Mouse (Mus musculus) urinary bladder, adult 2 months (tissue): ENCODE measurements around the gene Olfr703. TPM values are rescaled to one million over a fixed set of nuclear protein-coding genes. Genes with fewer than 3 reads are reported as not detected.

Source experiments
- DNase-seq: peaks from one replicate; pipeline ENCODE4 v3.0.0; 2022; ENCODE audit warnings: low spot score
- polyA plus RNA-seq: library from polyadenylated mRNA; depleted of rRNA; stranded (reverse); fragments of >200 nt; gene quantifications from 2 replicates; pipeline ENCODE4 v1.2.3, GENCODE M21; 2012; rRNA removed

The Olfr703 gene
- not detected in 2 replicates for polyA plus RNA-seq

DNA sequence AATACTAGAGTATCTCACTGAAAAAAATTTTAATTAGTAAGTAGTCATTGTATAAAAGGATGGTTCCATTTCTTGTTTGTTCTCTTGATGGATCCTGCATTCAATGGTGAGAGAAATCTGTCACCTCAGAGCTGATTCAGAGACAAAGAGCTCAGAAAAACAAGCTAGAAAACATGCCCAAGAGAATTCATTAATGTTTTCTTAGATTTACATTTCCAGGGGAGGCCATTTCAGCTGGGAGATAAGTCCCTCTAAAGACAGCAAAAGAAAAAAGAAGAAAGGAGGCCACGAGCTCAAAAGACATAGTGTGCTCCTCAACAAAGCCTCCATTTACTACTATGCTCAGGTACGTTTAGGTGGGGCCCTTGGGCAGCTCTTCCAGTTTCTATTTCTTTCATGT, at the start of gene Olfr703:
Gene Olfr703 (plus strand): TSS at position 301 of the 400 bp plus-strand sequence.
- no peak for DNase-seq

- no peak for DNase-seq
Measured at GRCm38 (mm10) chr7:106808734-106809133, 34.4 kb upstream of the Olfr703 start, which contains the start of gene Olfr700. Olfr700 (minus strand) TSS chr7:106808834.

GRCm38 (mm10) chr7:106813829-106814228, 29.3 kb upstream of the Olfr703 start, which contains the start of gene Olfr701:
Olfr701 (plus strand) TSS chr7:106814129.
- no peak for DNase-seq

DNA sequence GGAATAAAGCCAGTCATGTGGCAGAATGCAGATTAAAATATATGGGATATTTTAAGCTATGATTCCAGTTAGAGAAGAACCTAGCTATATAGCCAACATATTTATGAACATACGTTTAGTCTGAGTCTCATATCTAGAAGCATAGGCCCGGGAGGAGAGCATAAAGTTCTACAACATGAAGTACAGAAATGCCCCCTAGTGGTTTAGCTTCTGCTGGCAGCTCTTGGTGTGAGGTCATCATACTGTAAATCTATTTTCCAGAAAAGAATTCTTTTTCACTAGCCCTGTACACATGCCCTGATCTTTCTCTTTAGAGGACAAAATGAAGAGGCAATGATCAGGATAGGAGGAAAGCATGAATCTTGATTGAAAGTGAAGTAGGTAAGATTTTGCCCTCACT, 27.4 kb upstream of the Olfr703 start:
- DNase-seq, result no peak

GRCm38 (mm10) chr7:106818414-106818813, 24.7 kb upstream of the Olfr703 start:
- no peak for DNase-seq

- no peak for DNase-seq
Measured at GRCm38 (mm10) chr7:106833793-106834192, 9.4 kb upstream of the Olfr703 start, which contains the start of gene Olfr702. Olfr702 (minus strand) TSS chr7:106833893.

GRCm38 (mm10) chr7:106862885-106863284, 19.7 kb downstream of the Olfr703 start, which contains the start of gene Olfr704:
Olfr704 (plus strand) TSS chr7:106863185.
- DNase-seq, result no peak

GRCm38 (mm10) chr7:106876791-106877190, 33.6 kb downstream of the Olfr703 start, which contains the start of gene Olfr705:
Olfr705 (minus strand) TSS chr7:106876891.
- DNase-seq, result no peak

DNA sequence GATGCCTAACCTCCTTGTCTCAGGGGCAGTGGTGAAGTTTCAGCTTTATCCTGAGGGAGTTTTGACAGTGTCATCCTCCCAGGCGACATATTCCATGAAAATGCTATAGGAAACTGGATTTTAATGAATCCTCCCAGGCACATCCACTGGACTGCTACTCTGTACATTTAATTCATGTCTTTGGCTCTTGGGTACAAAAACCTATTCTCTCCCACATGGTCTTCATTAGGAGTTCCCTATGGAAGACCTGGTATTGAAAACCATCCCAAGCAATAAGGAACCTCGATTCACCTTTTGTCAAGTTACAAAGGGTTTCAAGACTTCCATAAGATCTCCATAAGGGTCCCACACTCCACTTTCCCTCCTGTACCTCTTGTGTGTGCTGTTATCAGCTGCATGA, 44.9 kb downstream of the Olfr703 start, which contains the start of gene Olfr706:
Gene Olfr706 (minus strand): TSS at position 101 of the 400 bp plus-strand sequence.
- no peak for DNase-seq

Other genes starting within 250 kb of the Olfr703 start
- not detected in 2 replicates for gene Olfr693, start 162.8 kb upstream of the Olfr703 start, polyA plus RNA-seq
- gene Olfr694, start 151.5 kb upstream of the Olfr703 start, polyA plus RNA-seq, result not detected in 2 replicates
- not detected in 2 replicates for gene Olfr695, start 127.0 kb upstream of the Olfr703 start, polyA plus RNA-seq
- not detected in 2 replicates for gene Olfr697, start 100.9 kb upstream of the Olfr703 start, polyA plus RNA-seq
- not detected in 2 replicates for gene Olfr698, start 88.0 kb upstream of the Olfr703 start, polyA plus RNA-seq
- not detected in 2 replicates for gene Olfr699, start 50.2 kb upstream of the Olfr703 start, polyA plus RNA-seq
- gene Olfr700, start 34.5 kb upstream of the Olfr703 start, polyA plus RNA-seq, result not detected in 2 replicates
- not detected in 2 replicates for gene Olfr701, start 29.2 kb upstream of the Olfr703 start, polyA plus RNA-seq
- not detected in 2 replicates for gene Olfr702, start 9.5 kb upstream of the Olfr703 start, polyA plus RNA-seq
- gene Olfr704, start 19.8 kb downstream of the Olfr703 start, polyA plus RNA-seq, result not detected in 2 replicates
- not detected in 2 replicates for gene Olfr705, start 33.5 kb downstream of the Olfr703 start, polyA plus RNA-seq
- not detected in 2 replicates for gene Olfr706, start 44.8 kb downstream of the Olfr703 start, polyA plus RNA-seq
- not detected in 2 replicates for gene Olfr707, start 57.9 kb downstream of the Olfr703 start, polyA plus RNA-seq
- gene Olfr1532-ps1, start 64.6 kb downstream of the Olfr703 start, polyA plus RNA-seq, result not detected in 2 replicates
- not detected in 2 replicates for gene Olfr709-ps1, start 88.9 kb downstream of the Olfr703 start, polyA plus RNA-seq
- gene Olfr710, start 105.0 kb downstream of the Olfr703 start, polyA plus RNA-seq, result not detected in 2 replicates
- not detected in 2 replicates for gene Olfr6, start 120.6 kb downstream of the Olfr703 start, polyA plus RNA-seq
- gene Olfr711, start 132.1 kb downstream of the Olfr703 start, polyA plus RNA-seq, result not detected in 2 replicates
- not detected in 2 replicates for gene Olfr2, start 162.7 kb downstream of the Olfr703 start, polyA plus RNA-seq
- not detected in 2 replicates for gene Olfr713, start 187.8 kb downstream of the Olfr703 start, polyA plus RNA-seq
- gene Olfr714, start 227.6 kb downstream of the Olfr703 start, polyA plus RNA-seq, result not detected in 2 replicates
- gene Olfr17, start 249.9 kb downstream of the Olfr703 start, polyA plus RNA-seq, result not detected in 2 replicates